ENCODE assay signal across 8 mouse cellular contexts in the genomic region with DNA sequence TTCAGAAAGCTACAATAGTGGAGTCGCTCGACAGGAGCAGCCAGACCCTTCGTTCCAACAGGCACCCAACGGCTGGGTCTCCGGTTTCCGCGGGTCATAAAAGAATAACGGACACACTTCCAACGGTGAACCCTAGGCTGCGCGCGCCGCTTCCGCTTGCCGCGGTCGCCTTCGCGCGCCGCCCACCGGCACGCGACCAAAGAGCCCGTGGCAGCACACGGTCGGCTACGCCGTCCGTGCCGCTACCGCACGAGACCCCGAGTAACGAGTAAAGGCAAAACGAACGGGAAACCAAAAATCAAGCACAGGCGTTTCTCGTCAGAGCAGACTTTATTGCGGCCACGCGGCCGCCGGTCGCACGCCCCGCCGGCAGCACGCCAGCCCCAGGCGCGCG. TPM values are rescaled to one million over a fixed set of nuclear protein-coding genes. Genes with fewer than 3 reads are reported as not detected.
DNase-seq lines count a peak whose midpoint lies in the region; ATAC-seq and TF ChIP-seq lines count a peak whose summit lies in the region.

No protein-coding gene starts in this region.

- H3K36me3 ChIP-seq in C2C12 (ENCODE audit: control insufficient read depth, insufficient read depth), result peaks cover 12% of the 10 kb centered on the region
- H3K36me3 ChIP-seq in embryonic facial prominence, embryonic 14.5 days (ENCODE audit: control insufficient read depth, insufficient read depth, low read length), result no peaks in the 10 kb centered on the region
- H3K36me3 ChIP-seq in kidney, embryonic 16.5 days (ENCODE audit: insufficient read depth, low read length), result no peaks in the 10 kb centered on the region
- peaks cover 8% of the 10 kb centered on the region for H3K36me3 ChIP-seq in liver, embryonic 13.5 days
- no peaks in the 10 kb centered on the region for H3K36me3 ChIP-seq in stomach, embryonic 15.5 days

- peak overlapping the region; percentile 82 for H3K4me3 ChIP-seq in C2C12 (ENCODE audit: insufficient read depth, poor library complexity, severe bottlenecking)
- peak overlapping the region; percentile 97 for H3K4me3 ChIP-seq in bone marrow, adult 2 months (replicated peaks; ENCODE audit: control insufficient read depth, low read depth, low read length)
- peak overlapping the region; percentile 100 for H3K4me3 ChIP-seq in embryonic facial prominence, embryonic 14.5 days (ENCODE audit: low read depth, low read length)
- peak overlapping the region; percentile 100 for H3K4me3 ChIP-seq in kidney, embryonic 16.5 days (ENCODE audit: low read length)
- H3K4me3 ChIP-seq in liver, embryonic 13.5 days (replicated peaks), result peak overlapping the region; percentile 99
- H3K4me3 ChIP-seq in stomach, embryonic 15.5 days (replicated peaks), result peak overlapping the region; percentile 97

- peak; percentile 90 for DNase-seq in embryonic facial prominence, embryonic 14.5 days (ENCODE audit: low spot score)
- peak; percentile 78 to 80 for DNase-seq in heart, adult 9 months (ENCODE audit: low spot score in 2 of 2)
- peak; percentile 72 for DNase-seq in liver, embryonic 13.5 days
- DNase-seq in natural killer cell, adult 2 months (ENCODE audit: low spot score in 2 of 2), result peak; percentile 70 to 79

- peak overlapping the region; percentile 67 for H3K4me2 ChIP-seq in embryonic facial prominence, embryonic 14.5 days (ENCODE audit: low read depth, low read length)
- peak overlapping the region; percentile 56 for H3K4me2 ChIP-seq in kidney, embryonic 16.5 days (replicated peaks; ENCODE audit: low read depth, low read length)
- H3K4me2 ChIP-seq in liver, embryonic 13.5 days, result peak overlapping the region; percentile 81
- peak overlapping the region; percentile 56 for H3K4me2 ChIP-seq in stomach, embryonic 15.5 days

- H3K4me1 ChIP-seq in bone marrow, adult 2 months (ENCODE audit: control insufficient read depth, insufficient read depth, low read length), result no peaks in the 10 kb centered on the region; the same call in 1 of the 2 replicates
- H3K4me1 ChIP-seq in embryonic facial prominence, embryonic 14.5 days (ENCODE audit: control insufficient read depth, insufficient read depth, low read length), result peaks cover 19% of the 10 kb centered on the region
- peaks cover 28% of the 10 kb centered on the region for H3K4me1 ChIP-seq in kidney, embryonic 16.5 days (ENCODE audit: insufficient read depth, low read length)
- H3K4me1 ChIP-seq in liver, embryonic 13.5 days (replicated peaks), result peaks cover 59% of the 10 kb centered on the region
- peaks cover 11% of the 10 kb centered on the region; the same call in 1 of the 2 replicates for H3K4me1 ChIP-seq in stomach, embryonic 15.5 days

- under 1% methylated on average over 52 of the region's 52 CpGs for WGBS in bone marrow, adult 2 months
- WGBS in embryonic facial prominence, embryonic 14.5 days, result 0% methylated on average over 22 of the region's 52 CpGs
- WGBS in kidney, embryonic 16.5 days, result under 1% methylated on average over 52 of the region's 52 CpGs
- WGBS in liver, embryonic 13.5 days (ENCODE audit: insufficient replicate concordance), result under 1% methylated on average over 52 of the region's 52 CpGs
- under 1% methylated on average over 51 of the region's 52 CpGs for WGBS in stomach, embryonic 15.5 days

- peaks cover 82% of the 10 kb centered on the region for H3K79me3 ChIP-seq in C2C12 (ENCODE audit: low read depth)

- H3ac ChIP-seq in C2C12 (ENCODE audit: control insufficient read depth, insufficient read length, low read depth), result peak overlapping the region; percentile 99

- peak; percentile 54; the same call in 1 of the 2 replicates for TF ChIP-seq POLR2A in bone marrow, adult 2 months (IDR thresholded peaks at IDR 0.05; ENCODE audit: borderline replicate concordance, control insufficient read depth, low read depth, low read length)

- ATAC-seq in embryonic facial prominence, embryonic 14.5 days (ENCODE audit: low read depth), result peak; percentile 34
- peak; percentile 49 for ATAC-seq in kidney, embryonic 16.5 days (ENCODE audit: low FRiP score, low TSS enrichment)
- ATAC-seq in liver, embryonic 13.5 days (ENCODE audit: low read depth), result peak; percentile 39
- ATAC-seq in stomach, embryonic 15.5 days (ENCODE audit: insufficient read depth, low FRiP score, low read depth), result peak; percentile 21; the same call in 1 of the 2 replicates

- peak overlapping the region; percentile 100 for H3K27ac ChIP-seq in bone marrow, adult 2 months (ENCODE audit: control insufficient read depth, insufficient read depth, low read depth, low read length, poor library complexity)
- peak overlapping the region; percentile 99 for H3K27ac ChIP-seq in embryonic facial prominence, embryonic 14.5 days (replicated peaks; ENCODE audit: low read depth, low read length)
- H3K27ac ChIP-seq in kidney, embryonic 16.5 days (ENCODE audit: low read length), result peak overlapping the region; percentile 99
- peak overlapping the region; percentile 98 for H3K27ac ChIP-seq in liver, embryonic 13.5 days
- peak overlapping the region; percentile 96 for H3K27ac ChIP-seq in stomach, embryonic 15.5 days

- no peaks in the 10 kb centered on the region for H3K9me3 ChIP-seq in embryonic facial prominence, embryonic 14.5 days (ENCODE audit: control insufficient read depth, low read length)
- no peaks in the 10 kb centered on the region for H3K9me3 ChIP-seq in kidney, embryonic 16.5 days (ENCODE audit: low read length)
- H3K9me3 ChIP-seq in liver, embryonic 13.5 days (replicated peaks), result no peaks in the 10 kb centered on the region
- H3K9me3 ChIP-seq in stomach, embryonic 15.5 days, result no peaks in the 10 kb centered on the region

- H3K79me2 ChIP-seq in C2C12 (ENCODE audit: control insufficient read depth, insufficient read depth), result peaks cover 93% of the 10 kb centered on the region

- TF ChIP-seq CTCF in C2C12 (IDR thresholded peaks at IDR 0.05; ENCODE audit: control insufficient read depth, insufficient read depth, insufficient read length), result no peak
- no peak for TF ChIP-seq CTCF in bone marrow, adult 2 months (IDR thresholded peaks at IDR 0.05; ENCODE audit: control insufficient read depth, insufficient read depth, low read length)

- peak overlapping the region; percentile 90 for H3K9ac ChIP-seq in embryonic facial prominence, embryonic 14.5 days (ENCODE audit: low read depth, low read length)
- peak overlapping the region; percentile 91 for H3K9ac ChIP-seq in kidney, embryonic 16.5 days (replicated peaks; ENCODE audit: low read length)
- H3K9ac ChIP-seq in liver, embryonic 13.5 days, result peak overlapping the region; percentile 94
- H3K9ac ChIP-seq in stomach, embryonic 15.5 days, result peak overlapping the region; percentile 57; the same call in 1 of the 2 replicates

- no peaks in the 10 kb centered on the region for H3K27me3 ChIP-seq in C2C12 (ENCODE audit: control insufficient read depth, insufficient read depth, insufficient read length)
- no peaks in the 10 kb centered on the region for H3K27me3 ChIP-seq in embryonic facial prominence, embryonic 14.5 days (replicated peaks; ENCODE audit: control insufficient read depth, insufficient read depth, low read length)
- H3K27me3 ChIP-seq in kidney, embryonic 16.5 days (ENCODE audit: insufficient read depth, low read length), result no peaks in the 10 kb centered on the region
- no peaks in the 10 kb centered on the region for H3K27me3 ChIP-seq in liver, embryonic 13.5 days
- no peaks in the 10 kb centered on the region for H3K27me3 ChIP-seq in stomach, embryonic 15.5 days (replicated peaks)

TF ChIP-seq in C2C12, 6 proteins besides CTCF, POLR2A, EP300 and RAD21:
- TF ChIP-seq MYOG (IDR thresholded peaks at IDR 0.05; ENCODE audit: control insufficient read depth, extremely low read depth, insufficient read length), result no peak
- peak; percentile 16 for TF ChIP-seq MAX (IDR thresholded peaks at IDR 0.05)
TF ChIP-seq in C2C12: peak in this region for 1.

RNA-seq across cellular contexts. Expression of gene Yy1, which starts 0.6 kb away (rescaled TPM):
- 13.9 TPM for polyA plus RNA-seq in C2C12 (2012; fragmentation: generic; extraction: Trizol)
- 16.3 and 35.4 TPM in 2 replicates for polyA plus RNA-seq in bone marrow, adult 2 months (2011; ENCODE audit: insufficient read depth, insufficient read length, low replicate concordance, missing spikeins)
- 19.9 and 20.3 TPM in 2 replicates for polyA plus RNA-seq in embryonic facial prominence, embryonic 14.5 days (2014; fragmentation: Nextera tagmentation; extraction: Ambion mirVana)
- 15.9 and 16.9 TPM in 2 replicates for polyA plus RNA-seq in kidney, embryonic 16.5 days (2015; fragmentation: Nextera tagmentation; extraction: Ambion mirVana)
- 7.7 and 10.6 TPM in 2 replicates for polyA plus RNA-seq in liver, embryonic 13.5 days (2015; fragmentation: Nextera tagmentation; extraction: Ambion mirVana)
- 17.0 and 17.9 TPM in 2 replicates for polyA plus RNA-seq in stomach, embryonic 15.5 days (2015; fragmentation: Nextera tagmentation; extraction: Ambion mirVana)

RNA-seq across cellular contexts. Expression of gene Slc25a29, which starts 43.5 kb away (rescaled TPM):
- polyA plus RNA-seq in C2C12 (2012; fragmentation: generic; extraction: Trizol), result 5.5 TPM
- 1.1 and 2.5 TPM in 2 replicates for polyA plus RNA-seq in bone marrow, adult 2 months (2011; ENCODE audit: insufficient read depth, insufficient read length, low replicate concordance, missing spikeins)
- 8.4 and 9.7 TPM in 2 replicates for polyA plus RNA-seq in embryonic facial prominence, embryonic 14.5 days (2014; fragmentation: Nextera tagmentation; extraction: Ambion mirVana)
- 8.5 and 9.1 TPM in 2 replicates for polyA plus RNA-seq in kidney, embryonic 16.5 days (2015; fragmentation: Nextera tagmentation; extraction: Ambion mirVana)
- polyA plus RNA-seq in liver, embryonic 13.5 days (2015; fragmentation: Nextera tagmentation; extraction: Ambion mirVana), result 0.98 and 1.0 TPM in 2 replicates
- polyA plus RNA-seq in stomach, embryonic 15.5 days (2015; fragmentation: Nextera tagmentation; extraction: Ambion mirVana), result 7.2 and 8.3 TPM in 2 replicates

RNA-seq across cellular contexts. Expression of gene Slc25a47, which starts 43.7 kb away (rescaled TPM):
- polyA plus RNA-seq in C2C12 (2012; fragmentation: generic; extraction: Trizol), result 2.4 TPM
- polyA plus RNA-seq in bone marrow, adult 2 months (2011; ENCODE audit: insufficient read depth, insufficient read length, low replicate concordance, missing spikeins), result 2.7 and 7.1 TPM in 2 replicates
- polyA plus RNA-seq in embryonic facial prominence, embryonic 14.5 days (2014; fragmentation: Nextera tagmentation; extraction: Ambion mirVana), result 9.8 and 13.0 TPM in 2 replicates
- polyA plus RNA-seq in kidney, embryonic 16.5 days (2015; fragmentation: Nextera tagmentation; extraction: Ambion mirVana), result 9.9 and 12.0 TPM in 2 replicates
- polyA plus RNA-seq in liver, embryonic 13.5 days (2015; fragmentation: Nextera tagmentation; extraction: Ambion mirVana), result 2.0 and 2.5 TPM in 2 replicates
- 8.9 and 9.8 TPM in 2 replicates for polyA plus RNA-seq in stomach, embryonic 15.5 days (2015; fragmentation: Nextera tagmentation; extraction: Ambion mirVana)

Comparison
In these comparisons a context has a peak if more than half of its experiments do, and no peak if none do; other contexts are left out.
1. Peak in every context shown above with its lines: DNase-seq, ATAC-seq, H3K4me3 ChIP-seq and H3K27ac ChIP-seq.